Mouse (Mus musculus) stomach, postnatal 0 days (tissue): ENCODE measurements around the gene Map3k7cl. TPM values are rescaled to one million over a fixed set of nuclear protein-coding genes. Genes with fewer than 3 reads are reported as not detected.

Experiments used
- ATAC-seq: fragments of 200-750 bp; cut with Nextera tagmentation; 2 replicates; pipeline ENCODE4 v1.8.0; 2017; ENCODE audit not compliant: low FRiP score, low TSS enrichment
- DNase-seq: peaks from one replicate; pipeline ENCODE4 v3.0.0-alpha.2; 2016; ENCODE audit warnings: low spot score
- H3K27ac ChIP-seq: fragments of 300-500 bp; sonication (generic); replicated peaks from 2 replicates; pipeline ENCODE4 v1.5.1; 2014; ENCODE audit warnings: mild to moderate bottlenecking, control low read depth
- H3K27me3 ChIP-seq: fragments of 300-500 bp; sonication (generic); 2 replicates; pipeline ENCODE4 v1.6.1; 2014; ENCODE audit warnings: low read length; ENCODE audit not compliant: control insufficient read depth, insufficient read depth
- H3K36me3 ChIP-seq: fragments of 300-500 bp; sonication (generic); 2 replicates; pipeline ENCODE4 v1.6.1; 2014; ENCODE audit warnings: low read length, mixed read lengths; ENCODE audit not compliant: control insufficient read depth, insufficient read depth
- H3K4me1 ChIP-seq: fragments of 300-500 bp; sonication (generic); replicated peaks from 2 replicates; pipeline ENCODE4 v1.6.1; 2014; ENCODE audit warnings: antibody characterized with exemption; ENCODE audit not compliant: control insufficient read depth, insufficient read depth
- H3K4me2 ChIP-seq: fragments of 300-500 bp; sonication (generic); replicated peaks from 2 replicates; pipeline ENCODE4 v1.6.1; 2014; ENCODE audit warnings: low read depth, mild to moderate bottlenecking, control low read depth, moderate library complexity
- H3K4me3 ChIP-seq: fragments of 300-500 bp; sonication (generic); 2 replicates; pipeline ENCODE4 v1.5.1; 2014; ENCODE audit warnings: low read depth, low read length, control low read depth
- H3K9ac ChIP-seq: fragments of 300-500 bp; sonication (generic); 2 replicates; pipeline ENCODE4 v1.6.1; 2014; ENCODE audit warnings: mild to moderate bottlenecking, low read length, control low read depth, mixed read lengths
- H3K9me3 ChIP-seq: fragments of 300-500 bp; sonication (generic); 2 replicates; pipeline ENCODE4 v1.6.1; 2016; ENCODE audit warnings: low read length; ENCODE audit not compliant: control insufficient read depth
- CTCF ChIP-seq: IDR thresholded peaks from 2 replicates; pipeline ENCODE4 v1.5.1; 2016; ENCODE audit warnings: antibody characterized with exemption, low read depth, mild to moderate bottlenecking, moderate library complexity
- EP300 ChIP-seq: optimal IDR thresholded peaks from 2 replicates; pipeline ENCODE3; 2016; ENCODE audit warnings: antibody characterized with exemption
- WGBS: fragments of 180-500 bp; shearing (Covaris S2); extraction: QIAGEN DNeasy Blood & Tissue Kit; methylation state at CpG from one replicate; pipeline ENCODE4 v1.1.7; 2014; 5-methylcytosine and 5-hydroxymethylcytosine counted together
- polyA plus RNA-seq: library from polyadenylated mRNA; unstranded; fragments of >200 nt; fragmentation: Nextera tagmentation; extraction: Ambion mirVana; gene quantifications from 2 replicates; pipeline ENCODE4 v1.2.1, GENCODE M21; 2015

The Map3k7cl gene
- polyA plus RNA-seq, 1 experiment from 2014 or later = 0.58 TPM

DNA sequence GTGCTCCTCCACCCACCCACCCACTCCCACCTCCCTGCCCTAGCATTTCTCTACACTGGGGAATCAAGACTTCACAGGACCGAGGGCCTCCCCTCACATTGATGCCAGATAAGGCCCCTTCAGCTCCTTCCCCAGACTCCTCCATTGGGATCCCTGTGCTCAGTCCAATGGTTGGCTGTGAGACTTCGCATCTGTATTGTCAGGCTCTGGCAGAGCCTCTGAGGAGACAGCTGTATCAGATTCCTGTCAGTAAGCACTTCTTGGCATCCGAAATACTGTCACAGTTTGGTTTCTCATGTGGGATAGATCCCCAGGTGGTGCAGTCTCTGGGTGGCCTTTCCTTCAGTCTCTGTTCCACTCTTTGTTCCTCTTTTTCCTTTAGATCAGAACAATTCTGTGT, 68.1 kb downstream of the Map3k7cl start:
- no peak overlapping the region for H3K9ac ChIP-seq
- no peak overlapping the region for H3K4me3 ChIP-seq
- no peaks in the 10 kb centered on the region for H3K9me3 ChIP-seq
- no peaks in the 10 kb centered on the region for H3K27me3 ChIP-seq
- DNase-seq = no peak
- no peak for TF ChIP-seq EP300
- TF ChIP-seq CTCF = no peak
- WGBS = 87% methylated on average over 3 of the region's 3 CpGs
- no peak overlapping the region for H3K4me2 ChIP-seq
- H3K27ac ChIP-seq = no peak overlapping the region
- H3K4me1 ChIP-seq = no peaks in the 10 kb centered on the region
- ATAC-seq = no peak
- no peaks in the 10 kb centered on the region for H3K36me3 ChIP-seq

DNA sequence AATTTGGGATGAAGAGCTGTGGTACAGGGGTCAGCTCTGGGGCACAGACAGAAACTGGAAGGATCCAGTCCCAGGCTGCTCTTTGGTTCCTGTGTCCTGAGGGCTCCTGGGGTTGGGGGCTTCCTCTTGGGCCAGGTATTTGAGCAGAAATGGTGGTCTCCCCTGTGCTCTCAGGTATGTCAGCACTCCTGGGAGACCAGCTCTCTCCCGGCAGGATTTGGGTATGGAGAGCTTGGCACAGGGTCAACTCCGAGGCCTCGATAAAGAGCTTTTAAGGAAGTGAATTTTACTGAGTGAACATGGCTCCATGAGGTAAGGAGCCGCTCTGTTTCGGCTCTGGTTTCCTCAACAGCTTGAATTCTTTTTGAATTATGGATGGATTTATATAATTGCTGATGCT, 70.8 kb downstream of the Map3k7cl start:
- WGBS = 76% methylated on average over 5 of the region's 5 CpGs
- DNase-seq (no peak), ATAC-seq (no peak)
- H3K4me1 ChIP-seq = no peaks in the 10 kb centered on the region
- TF ChIP-seq EP300 = no peak
- TF ChIP-seq CTCF = no peak
- no peak overlapping the region for H3K27ac ChIP-seq
- H3K9me3 ChIP-seq = peaks cover 5% of the 10 kb centered on the region; the same call in 1 of the 2 replicates
- H3K27me3 ChIP-seq = no peaks in the 10 kb centered on the region
- H3K4me2 ChIP-seq = no peak overlapping the region
- H3K36me3 ChIP-seq = no peaks in the 10 kb centered on the region
- H3K4me3 ChIP-seq = no peak overlapping the region
- H3K9ac ChIP-seq = no peak overlapping the region

DNA sequence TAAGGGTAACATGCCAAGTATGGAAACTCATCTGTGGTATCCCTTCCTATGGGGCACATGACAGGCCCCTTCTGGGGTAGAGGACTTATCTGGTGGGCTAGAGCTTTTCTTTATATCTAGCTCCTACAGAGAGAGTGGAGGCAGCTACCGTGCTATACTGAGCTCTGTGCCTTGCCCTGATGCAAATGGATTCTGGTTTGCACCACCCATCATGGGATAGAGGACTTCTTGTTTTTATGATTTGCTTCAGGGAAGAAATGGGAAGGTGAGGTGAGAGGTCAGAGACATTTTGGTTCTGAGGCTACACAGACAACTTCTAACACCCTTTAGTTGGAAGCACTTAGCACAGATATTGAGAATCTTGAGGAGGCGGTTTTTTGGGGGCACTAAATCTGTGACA, 71.8 kb downstream of the Map3k7cl start:
- ATAC-seq (no peak), DNase-seq (no peak)
- Histone ChIP-seq H3K4me3 (no peak overlapping the region), H3K9me3 (peaks cover 5% of the 10 kb centered on the region; the same call in 1 of the 2 replicates), H3K9ac (no peak overlapping the region), H3K27ac (no peak overlapping the region), H3K36me3 (no peaks in the 10 kb centered on the region), H3K4me2 (no peak overlapping the region), H3K4me1 (no peaks in the 10 kb centered on the region), H3K27me3 (no peaks in the 10 kb centered on the region)
- no peak for TF ChIP-seq EP300
- no peak for TF ChIP-seq CTCF
- 84% methylated on average over 2 of the region's 2 CpGs for WGBS

DNA sequence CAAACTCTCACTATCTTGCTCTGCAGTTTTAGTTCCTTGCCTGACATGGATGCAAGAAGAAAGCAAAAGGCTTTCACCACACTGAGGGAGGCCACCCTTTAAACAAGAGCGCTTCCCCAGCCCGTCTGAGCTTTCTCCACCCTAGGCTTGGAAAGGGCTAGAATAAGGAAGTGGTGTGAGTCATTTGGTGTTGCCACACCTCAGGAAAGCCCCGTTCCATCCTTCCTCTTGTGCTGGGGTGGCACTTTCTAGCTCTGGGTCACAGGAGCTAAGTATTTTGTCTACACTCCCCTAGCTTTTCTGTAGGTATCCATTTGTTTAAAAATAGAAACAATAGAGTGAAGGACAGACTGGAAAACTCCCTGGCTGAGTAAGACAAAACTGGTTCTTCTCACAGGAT, 72.2 kb downstream of the Map3k7cl start:
- peak; percentile 73 for ATAC-seq
- TF ChIP-seq EP300 (no peak), CTCF (no peak)
- Histone ChIP-seq H3K4me3 (no peak overlapping the region), H3K9me3 (peaks cover 5% of the 10 kb centered on the region; the same call in 1 of the 2 replicates), H3K36me3 (no peaks in the 10 kb centered on the region), H3K9ac (no peak overlapping the region), H3K4me2 (no peak overlapping the region), H3K4me1 (no peaks in the 10 kb centered on the region), H3K27ac (no peak overlapping the region), H3K27me3 (no peaks in the 10 kb centered on the region)
- DNase-seq = no peak
- 57% methylated on average over 3 of the region's 3 CpGs for WGBS

DNA sequence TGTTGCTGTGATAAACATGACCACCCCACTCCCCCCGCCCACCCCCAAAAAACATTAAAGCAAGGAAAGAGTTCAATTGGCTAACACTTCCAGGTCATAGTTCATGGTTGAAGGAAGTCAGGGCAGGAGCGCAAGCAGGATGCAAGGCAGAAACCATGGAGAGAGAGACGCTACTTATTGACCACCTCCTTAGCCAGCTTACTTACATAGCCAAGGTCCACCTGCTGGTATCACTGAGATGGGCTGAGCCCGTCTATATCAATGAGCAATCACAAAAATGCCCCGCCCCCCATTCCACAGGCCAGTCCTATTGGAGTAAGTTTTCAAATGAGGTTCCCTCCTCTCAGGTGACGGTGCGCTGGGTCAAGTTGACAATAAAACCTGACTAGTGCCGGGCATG, 72.7 kb downstream of the Map3k7cl start:
- Histone ChIP-seq H3K9me3 (peaks cover 5% of the 10 kb centered on the region; the same call in 1 of the 2 replicates), H3K9ac (no peak overlapping the region), H3K27me3 (no peaks in the 10 kb centered on the region), H3K4me2 (no peak overlapping the region), H3K27ac (no peak overlapping the region), H3K4me3 (no peak overlapping the region), H3K4me1 (no peaks in the 10 kb centered on the region), H3K36me3 (no peaks in the 10 kb centered on the region)
- DNase-seq (no peak), ATAC-seq (no peak)
- TF ChIP-seq EP300 (no peak), CTCF (no peak)
- WGBS = 98% methylated on average over 8 of the region's 8 CpGs

DNA sequence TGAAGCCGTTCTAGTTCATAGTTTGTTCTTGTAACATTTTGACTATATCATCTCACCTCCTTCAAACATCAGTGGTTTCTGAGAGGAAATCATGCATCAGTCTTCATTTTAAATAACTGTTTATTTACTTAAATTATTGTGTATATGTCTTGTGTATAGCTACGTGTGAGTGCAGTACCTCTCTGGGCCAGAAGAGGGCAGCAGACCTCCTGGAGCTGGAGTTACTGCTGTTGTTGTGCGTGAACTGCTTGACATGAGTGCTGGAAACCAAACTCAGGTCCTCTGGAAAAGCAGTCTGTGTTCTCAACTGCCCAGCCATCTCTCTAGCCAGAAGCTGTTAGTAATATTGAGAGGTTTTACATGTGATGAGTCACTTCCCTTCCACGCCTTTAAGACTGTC, 73.6 kb downstream of the Map3k7cl start:
- H3K4me1 ChIP-seq = no peaks in the 10 kb centered on the region
- ATAC-seq (no peak), DNase-seq (no peak)
- H3K27ac ChIP-seq = no peak overlapping the region
- no peak overlapping the region for H3K9ac ChIP-seq
- H3K9me3 ChIP-seq = peaks cover 5% of the 10 kb centered on the region; the same call in 1 of the 2 replicates
- no peak overlapping the region for H3K4me3 ChIP-seq
- H3K27me3 ChIP-seq = no peaks in the 10 kb centered on the region
- TF ChIP-seq CTCF (peak; percentile 53), EP300 (no peak)
- no peak overlapping the region for H3K4me2 ChIP-seq
- 97% methylated on average over 4 of the region's 4 CpGs for WGBS
- H3K36me3 ChIP-seq = no peaks in the 10 kb centered on the region
